Mouse (Mus musculus) heart, embryonic 10.5 days (tissue): Measurements from ENCODE around the gene Filip1l. TPM values are rescaled to one million over a fixed set of nuclear protein-coding genes. Genes with fewer than 3 reads are reported as not detected.

Experiments used
- DNase-seq: peaks from one replicate; pipeline ENCODE4 v3.0.0-alpha.2; 2017; ENCODE audit warnings: low spot score
- H3K27ac ChIP-seq: fragments of 300-500 bp; sonication (generic); 2 replicates; pipeline ENCODE4 v1.5.1; 2016; ENCODE audit warnings: mild to moderate bottlenecking
- H3K27me3 ChIP-seq: fragments of 300-500 bp; sonication (generic); 2 replicates; pipeline ENCODE4 v1.6.1; 2016; ENCODE audit warnings: mild to moderate bottlenecking; ENCODE audit not compliant: poor library complexity, insufficient read depth, severe bottlenecking
- H3K36me3 ChIP-seq: fragments of 300-500 bp; sonication (generic); 2 replicates; pipeline ENCODE4 v1.6.1; 2016; ENCODE audit warnings: mild to moderate bottlenecking, moderate library complexity
- H3K4me1 ChIP-seq: fragments of 300-500 bp; sonication (generic); 2 replicates; pipeline ENCODE4 v1.6.1; 2016; ENCODE audit warnings: mild to moderate bottlenecking
- H3K4me3 ChIP-seq: fragments of 300-500 bp; sonication (generic); 2 replicates; pipeline ENCODE4 v1.5.1; 2016; ENCODE audit warnings: mild to moderate bottlenecking, moderate library complexity
- H3K9me3 ChIP-seq: fragments of 300-500 bp; sonication (generic); 2 replicates; pipeline ENCODE4 v1.6.1; 2016; ENCODE audit warnings: mild to moderate bottlenecking, moderate library complexity
- WGBS: fragments of 180-500 bp; shearing (Covaris S2); methylation state at CpG from one replicate; pipeline ENCODE4 v1.1.7; 2016; 5-methylcytosine and 5-hydroxymethylcytosine counted together
- polyA plus RNA-seq: library from polyadenylated mRNA; unstranded; fragments of >200 nt; fragmentation: Nextera tagmentation; extraction: Ambion mirVana; gene quantifications from 2 replicates; pipeline ENCODE4 v1.2.1, GENCODE M21; 2016

Gene Filip1l
- 16.0 and 20.3 TPM in 2 replicates for polyA plus RNA-seq

- Histone ChIP-seq H3K9me3 (no peaks in the 10 kb centered on the region), H3K4me1 (peaks cover 31% of the 10 kb centered on the region), H3K4me3 (peak within 1 kb of the TSS; percentile 16; the same call in 1 of the 2 replicates), H3K36me3 (no peaks in the 10 kb centered on the region), H3K27ac (peak within 1 kb of the TSS; percentile 80), H3K27me3 (no peaks in the 10 kb centered on the region)
- WGBS, result 64% methylated on average over 6 of the region's 6 CpGs
- no peak for DNase-seq
Observed at GRCm38 (mm10) chr16:57352751-57353150, at the start of gene Filip1l. Gene Filip1l, plus strand, starts transcription at chr16:57353093.

GRCm38 (mm10) chr16:57303716-57304115 lies 49.2 kb upstream of the Filip1l start:
- 65% methylated on average over 19 of the region's 19 CpGs for WGBS
- Histone ChIP-seq H3K4me3 (no peak overlapping the region), H3K36me3 (no peaks in the 10 kb centered on the region), H3K27me3 (no peaks in the 10 kb centered on the region), H3K4me1 (peaks cover 26% of the 10 kb centered on the region), H3K27ac (no peak overlapping the region), H3K9me3 (no peaks in the 10 kb centered on the region)
- DNase-seq, result no peak

GRCm38 (mm10) chr16:57305463-57305862 lies 47.4 kb upstream of the Filip1l start:
- Histone ChIP-seq H3K27ac (peak overlapping the region; percentile 47; the same call in 1 of the 2 replicates), H3K4me3 (no peak overlapping the region), H3K27me3 (no peaks in the 10 kb centered on the region), H3K36me3 (no peaks in the 10 kb centered on the region), H3K4me1 (peaks cover 26% of the 10 kb centered on the region), H3K9me3 (no peaks in the 10 kb centered on the region)
- 52% methylated on average over 6 of the region's 6 CpGs for WGBS
- no peak for DNase-seq

GRCm38 (mm10) chr16:57312130-57312529 lies 40.8 kb upstream of the Filip1l start:
- H3K27ac ChIP-seq, result no peak overlapping the region
- H3K9me3 ChIP-seq, result no peaks in the 10 kb centered on the region
- H3K27me3 ChIP-seq, result no peaks in the 10 kb centered on the region
- WGBS, result 80% methylated on average over 2 of the region's 2 CpGs
- no peaks in the 10 kb centered on the region for H3K36me3 ChIP-seq
- H3K4me3 ChIP-seq, result no peak overlapping the region
- H3K4me1 ChIP-seq, result peaks cover 16% of the 10 kb centered on the region
- no peak for DNase-seq

- no peaks in the 10 kb centered on the region for H3K36me3 ChIP-seq
- 86% methylated on average over 3 of the region's 3 CpGs for WGBS
- H3K4me1 ChIP-seq, result peaks cover 16% of the 10 kb centered on the region
- no peaks in the 10 kb centered on the region for H3K27me3 ChIP-seq
- no peak overlapping the region for H3K4me3 ChIP-seq
- DNase-seq, result no peak
- H3K9me3 ChIP-seq, result no peaks in the 10 kb centered on the region
- no peak overlapping the region for H3K27ac ChIP-seq
Observed at GRCm38 (mm10) chr16:57313487-57313886, 39.4 kb upstream of the Filip1l start.

- no peaks in the 10 kb centered on the region for H3K9me3 ChIP-seq
- H3K4me3 ChIP-seq, result no peak overlapping the region
- H3K36me3 ChIP-seq, result no peaks in the 10 kb centered on the region
- peaks cover 16% of the 10 kb centered on the region for H3K4me1 ChIP-seq
- 89% methylated on average over 3 of the region's 3 CpGs for WGBS
- no peaks in the 10 kb centered on the region for H3K27me3 ChIP-seq
- DNase-seq, result no peak
- H3K27ac ChIP-seq, result no peak overlapping the region
Observed at GRCm38 (mm10) chr16:57314236-57314635, 38.7 kb upstream of the Filip1l start.

GRCm38 (mm10) chr16:57315026-57315425 lies 37.9 kb upstream of the Filip1l start:
- H3K36me3 ChIP-seq, result no peaks in the 10 kb centered on the region
- H3K27me3 ChIP-seq, result no peaks in the 10 kb centered on the region
- no peaks in the 10 kb centered on the region for H3K9me3 ChIP-seq
- H3K27ac ChIP-seq, result no peak overlapping the region
- WGBS, result 80% methylated on average over 9 of the region's 9 CpGs
- no peak overlapping the region for H3K4me3 ChIP-seq
- DNase-seq, result no peak
- H3K4me1 ChIP-seq, result peaks cover 16% of the 10 kb centered on the region

GRCm38 (mm10) chr16:57317127-57317526 lies 35.8 kb upstream of the Filip1l start:
- no peak for DNase-seq
- Histone ChIP-seq H3K27me3 (no peaks in the 10 kb centered on the region), H3K27ac (peak overlapping the region; percentile 29; the same call in 1 of the 2 replicates), H3K36me3 (no peaks in the 10 kb centered on the region), H3K4me1 (peaks cover 16% of the 10 kb centered on the region), H3K4me3 (no peak overlapping the region), H3K9me3 (no peaks in the 10 kb centered on the region)
- 64% methylated on average over 4 of the region's 4 CpGs for WGBS

- Histone ChIP-seq H3K4me1 (peaks cover 16% of the 10 kb centered on the region), H3K4me3 (no peak overlapping the region), H3K27ac (no peak overlapping the region), H3K36me3 (no peaks in the 10 kb centered on the region), H3K27me3 (no peaks in the 10 kb centered on the region), H3K9me3 (no peaks in the 10 kb centered on the region)
- 56% methylated on average over 13 of the region's 13 CpGs for WGBS
- no peak for DNase-seq
Observed at GRCm38 (mm10) chr16:57317882-57318636, 34.8 kb upstream of the Filip1l start.

GRCm38 (mm10) chr16:57318637-57319125 lies 34.2 kb upstream of the Filip1l start:
- DNase-seq, result no peak
- Histone ChIP-seq H3K36me3 (no peaks in the 10 kb centered on the region), H3K4me3 (no peak overlapping the region), H3K4me1 (peaks cover 16% of the 10 kb centered on the region), H3K9me3 (no peaks in the 10 kb centered on the region), H3K27me3 (no peaks in the 10 kb centered on the region), H3K27ac (no peak overlapping the region)
- 80% methylated on average over 8 of the region's 8 CpGs for whole genome bisulfite sequencing

GRCm38 (mm10) chr16:57319284-57320124 lies 33.4 kb upstream of the Filip1l start:
- 65% methylated on average over 7 of the region's 7 CpGs for WGBS
- Histone ChIP-seq H3K27ac (no peak overlapping the region), H3K9me3 (no peaks in the 10 kb centered on the region), H3K4me3 (no peak overlapping the region), H3K27me3 (no peaks in the 10 kb centered on the region), H3K4me1 (peaks cover 16% of the 10 kb centered on the region), H3K36me3 (no peaks in the 10 kb centered on the region)
- DNase-seq, result no peak

- no peak overlapping the region for H3K27ac ChIP-seq
Observed at GRCm38 (mm10) chr16:57326996-57327395, 25.9 kb upstream of the Filip1l start.

GRCm38 (mm10) chr16:57329028-57329427 lies 23.9 kb upstream of the Filip1l start:
- 84% methylated on average over 8 of the region's 8 CpGs for WGBS
- no peak for DNase-seq
- Histone ChIP-seq H3K36me3 (no peaks in the 10 kb centered on the region), H3K27me3 (no peaks in the 10 kb centered on the region), H3K4me3 (no peak overlapping the region), H3K27ac (no peak overlapping the region), H3K4me1 (no peaks in the 10 kb centered on the region), H3K9me3 (no peaks in the 10 kb centered on the region)

More at GRCm38 (mm10) chr16:57326996-57327395, 25.9 kb upstream of the Filip1l start:
- Histone ChIP-seq H3K4me1 (no peaks in the 10 kb centered on the region), H3K27me3 (no peaks in the 10 kb centered on the region), H3K36me3 (no peaks in the 10 kb centered on the region), H3K4me3 (no peak overlapping the region), H3K9me3 (no peaks in the 10 kb centered on the region)
- WGBS, result 68% methylated on average over 7 of the region's 7 CpGs
- DNase-seq, result no peak
